Mouse (Mus musculus): ENCODE data around the gene Orai2.

Orai2 gene

GRCm38 (mm10) chr5:136137658-136138274 lies 32.7 kb downstream of the Orai2 start:
- 71% methylated on average over 13 of the region's 13 CpGs for WGBS

DNA sequence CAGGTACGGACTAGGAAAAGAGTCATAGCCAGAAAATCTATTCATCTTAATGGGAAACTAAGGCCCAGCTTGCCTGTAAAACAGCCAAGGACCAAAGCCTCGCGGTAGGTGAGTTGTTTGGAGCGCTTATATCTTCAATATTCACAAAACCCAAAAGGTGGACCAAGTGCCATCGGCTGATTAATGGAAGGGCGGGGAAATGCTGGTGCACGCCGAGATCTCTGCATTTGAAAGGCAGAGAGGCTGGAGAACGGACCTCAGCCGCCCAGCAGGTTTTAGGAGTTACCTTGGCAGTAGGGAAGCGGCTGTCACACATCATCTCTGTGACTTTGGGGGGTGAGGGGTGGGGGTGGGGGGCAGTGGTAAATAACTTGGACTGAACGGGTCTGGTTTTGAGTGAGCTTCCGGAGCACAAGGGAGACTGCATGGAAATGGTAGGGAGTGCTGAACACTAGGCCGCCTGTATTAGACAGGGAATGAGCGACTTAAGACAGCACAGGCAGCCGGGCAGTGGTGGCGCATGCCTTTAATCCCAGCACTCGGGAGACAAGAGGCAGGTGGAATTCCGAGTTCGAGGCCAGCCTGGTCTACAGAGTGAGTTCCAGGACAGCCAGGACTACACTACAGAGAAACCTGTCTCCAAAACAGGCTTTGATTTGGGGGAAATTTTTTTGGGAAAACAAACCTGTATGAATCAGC lies 34.1 kb downstream of the Orai2 start:
- 5% methylated on average over 20 of the region's 20 CpGs for WGBS

- under 1% methylated on average over 60 of the region's 60 CpGs for WGBS
Observed at GRCm38 (mm10) chr5:136135571-136136291, 34.8 kb downstream of the Orai2 start, which contains the start of the genes Lrwd1 and Alkbh4. Gene Lrwd1 (minus strand): TSS chr5:136136074. Gene Alkbh4 (plus strand): TSS chr5:136136146.

DNA sequence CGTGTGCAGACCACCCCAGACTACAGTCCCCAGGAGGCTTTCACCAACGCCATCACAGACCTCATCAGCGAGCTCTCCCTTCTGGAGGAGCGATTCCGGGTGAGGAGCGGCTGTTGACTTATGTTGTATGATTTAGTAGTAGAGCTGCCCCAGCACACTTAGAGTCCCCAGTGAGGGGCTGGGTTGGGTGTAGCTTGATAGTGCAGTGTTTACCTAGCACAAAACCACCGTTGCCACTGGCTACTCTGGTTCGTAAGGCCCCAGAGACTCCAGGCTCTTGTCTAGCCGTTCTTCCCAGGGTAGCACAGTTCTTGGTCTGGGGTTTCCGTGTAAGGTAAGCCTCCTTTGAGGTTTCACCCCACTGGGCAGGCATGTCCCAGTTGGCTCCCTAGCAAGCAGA lies 48.3 kb downstream of the Orai2 start:
- WGBS = 87% methylated on average over 10 of the region's 10 CpGs

- WGBS = under 1% methylated on average over 22 of the region's 22 CpGs
Observed at GRCm38 (mm10) chr5:136116784-136117112, 53.8 kb downstream of the Orai2 start.

GRCm38 (mm10) chr5:136115891-136116783 lies 54.4 kb downstream of the Orai2 start, which contains the start of gene Polr2j:
Gene Polr2j (plus strand): TSS chr5:136116631.
- 3% methylated on average over 42 of the region's 42 CpGs for WGBS

GRCm38 (mm10) chr5:136113546-136113945 lies 57.0 kb downstream of the Orai2 start:
- WGBS = 52% methylated on average over 4 of the region's 4 CpGs

- 80% methylated on average over 3 of the region's 3 CpGs for WGBS
Observed at GRCm38 (mm10) chr5:136109042-136109441, 61.5 kb downstream of the Orai2 start.

DNA sequence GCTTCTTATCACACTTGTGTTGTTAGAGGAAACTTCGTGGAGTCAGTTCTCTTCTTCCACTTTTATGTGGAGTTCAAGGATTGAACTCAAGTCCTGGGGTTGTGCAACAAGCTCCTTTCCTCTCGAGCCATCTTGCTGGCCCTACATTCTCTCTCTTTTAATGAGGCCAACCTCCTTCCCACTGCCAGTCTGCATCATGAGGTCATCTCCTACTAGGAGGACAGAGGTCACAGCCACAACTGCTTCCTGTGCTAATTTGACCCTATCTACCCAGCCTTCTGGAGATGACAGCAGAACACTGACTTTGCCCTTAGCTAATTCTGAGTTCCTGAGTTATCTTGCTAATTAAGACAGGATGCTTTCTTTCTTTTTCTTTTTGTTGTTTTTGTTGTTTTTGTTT lies 62.0 kb downstream of the Orai2 start:
- WGBS = 68% methylated on average over 2 of the region's 2 CpGs

DNA sequence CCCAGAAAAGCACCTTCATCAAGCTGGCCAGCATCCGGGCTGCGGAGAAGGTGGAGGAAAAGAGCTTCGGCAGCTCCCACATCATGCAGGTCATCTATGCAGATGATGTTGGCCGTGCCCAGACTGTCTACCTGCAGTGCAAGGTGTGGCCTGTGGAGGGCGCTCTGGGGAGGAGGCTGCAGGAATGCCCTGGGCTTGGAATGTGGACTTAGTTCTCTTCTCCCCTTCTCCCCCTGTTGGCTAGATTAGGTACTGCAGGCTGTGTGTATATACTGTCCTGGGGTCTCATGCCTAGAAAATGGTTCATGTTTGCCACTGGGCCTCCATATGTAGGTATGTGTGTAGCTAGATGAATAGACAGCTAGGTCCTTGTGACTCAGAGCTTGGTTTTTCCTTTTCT lies 66.0 kb downstream of the Orai2 start:
- WGBS = 83% methylated on average over 5 of the region's 5 CpGs

GRCm38 (mm10) chr5:136102099-136102820 lies 68.3 kb downstream of the Orai2 start:
- WGBS = 6% methylated on average over 41 of the region's 41 CpGs

GRCm38 (mm10) chr5:136098536-136098935 lies 72.0 kb downstream of the Orai2 start:
- 88% methylated on average over 10 of the region's 10 CpGs for WGBS

Data from cerebral cortex, adult 2 months (tissue).